Mouse (Mus musculus) olfactory bulb, adult 2 months (tissue): ENCODE data around the gene Erp44.

Experiments
- CTCF ChIP-seq: fragments of 200-500 bp; IDR thresholded peaks from 2 replicates; pipeline ENCODE4 v1.5.1; 2012; ENCODE audit warnings: low read depth, mild to moderate bottlenecking, low read length, moderate library complexity; ENCODE audit not compliant: insufficient read depth
- POLR2A ChIP-seq: fragments of 200-500 bp; IDR thresholded peaks from 2 replicates; pipeline ENCODE4 v1.6.1; 2012; ENCODE audit warnings: mild to moderate bottlenecking, low read depth, low read length, moderate library complexity; ENCODE audit not compliant: insufficient read depth

DNA sequence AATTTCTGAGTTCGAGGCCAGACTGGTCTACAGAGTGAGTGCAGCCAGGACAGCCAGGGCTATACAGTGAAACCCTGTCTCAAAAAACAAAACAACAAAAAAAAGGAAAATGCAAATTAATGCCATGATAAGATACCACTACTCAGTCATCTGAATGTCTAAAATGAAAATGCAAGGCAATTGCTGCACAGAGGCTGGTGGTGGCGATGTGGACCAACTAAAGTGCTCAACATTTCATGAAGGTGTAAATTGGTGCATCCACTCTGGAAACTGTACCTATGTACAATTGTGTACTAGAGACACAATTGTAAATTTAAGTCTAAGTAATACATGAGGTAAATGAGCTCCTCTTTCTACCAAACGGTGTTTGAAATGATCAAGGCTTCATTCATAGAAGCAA lies 36.7 kb upstream of the Erp44 start:
- TF ChIP-seq POLR2A (no peak), CTCF (no peak)
